Mouse (Mus musculus) lung, embryonic 15.5 days (tissue): ENCODE data around the gene Slk. TPM values are rescaled to one million over a fixed set of nuclear protein-coding genes. Genes with fewer than 3 reads are reported as not detected.
"Not testable (repeated sequence)": the region's sequence is repeated elsewhere in the genome, so short reads cannot be mapped to it uniquely, and the experiment has no call there.

ENCODE experiments used
- ATAC-seq: fragments of 200-750 bp; cut with Nextera tagmentation; 2 replicates; pipeline ENCODE4 v1.8.0; 2017; ENCODE audit warnings: moderate number of reproducible peaks, borderline replicate concordance; ENCODE audit not compliant: low FRiP score, low TSS enrichment; ENCODE audit errors: extremely low read depth
- H3K27ac ChIP-seq: fragments of 300-500 bp; sonication (generic); 2 replicates; pipeline ENCODE4 v1.5.1; 2015; ENCODE audit warnings: moderate library complexity, mild to moderate bottlenecking, inconsistent platforms
- H3K27me3 ChIP-seq: fragments of 300-500 bp; sonication (generic); 2 replicates; pipeline ENCODE4 v1.6.1; 2015; ENCODE audit warnings: inconsistent platforms
- H3K36me3 ChIP-seq: fragments of 300-500 bp; sonication (generic); 2 replicates; pipeline ENCODE4 v1.6.1; 2015; ENCODE audit warnings: inconsistent platforms
- H3K4me1 ChIP-seq: fragments of 300-500 bp; sonication (generic); 2 replicates; pipeline ENCODE4 v1.6.1; 2015; ENCODE audit warnings: inconsistent platforms
- H3K4me2 ChIP-seq: fragments of 300-500 bp; sonication (generic); 2 replicates; pipeline ENCODE4 v1.6.1; 2015; ENCODE audit warnings: inconsistent platforms, mild to moderate bottlenecking, moderate library complexity
- H3K4me3 ChIP-seq: fragments of 300-500 bp; sonication (generic); 2 replicates; pipeline ENCODE4 v1.5.1; 2015; ENCODE audit warnings: mild to moderate bottlenecking, inconsistent platforms
- H3K9ac ChIP-seq: fragments of 300-500 bp; sonication (generic); 2 replicates; pipeline ENCODE4 v1.6.1; 2015; ENCODE audit warnings: inconsistent platforms
- H3K9me3 ChIP-seq: fragments of 300-500 bp; sonication (generic); 2 replicates; pipeline ENCODE4 v1.6.1; 2016; ENCODE audit warnings: inconsistent platforms
- WGBS: fragments of 180-500 bp; shearing (Covaris S2); methylation state at CpG from one replicate; pipeline ENCODE4 v1.1.7; 2015; 5-methylcytosine and 5-hydroxymethylcytosine counted together
- polyA plus RNA-seq: library from polyadenylated mRNA; unstranded; fragments of >200 nt; fragmentation: Nextera tagmentation; extraction: Ambion mirVana; gene quantifications from 2 replicates; pipeline ENCODE4 v1.2.1, GENCODE M21; 2015

The Slk gene
- polyA plus RNA-seq, 1 experiment from 2014 or later, result 13.6 TPM

DNA sequence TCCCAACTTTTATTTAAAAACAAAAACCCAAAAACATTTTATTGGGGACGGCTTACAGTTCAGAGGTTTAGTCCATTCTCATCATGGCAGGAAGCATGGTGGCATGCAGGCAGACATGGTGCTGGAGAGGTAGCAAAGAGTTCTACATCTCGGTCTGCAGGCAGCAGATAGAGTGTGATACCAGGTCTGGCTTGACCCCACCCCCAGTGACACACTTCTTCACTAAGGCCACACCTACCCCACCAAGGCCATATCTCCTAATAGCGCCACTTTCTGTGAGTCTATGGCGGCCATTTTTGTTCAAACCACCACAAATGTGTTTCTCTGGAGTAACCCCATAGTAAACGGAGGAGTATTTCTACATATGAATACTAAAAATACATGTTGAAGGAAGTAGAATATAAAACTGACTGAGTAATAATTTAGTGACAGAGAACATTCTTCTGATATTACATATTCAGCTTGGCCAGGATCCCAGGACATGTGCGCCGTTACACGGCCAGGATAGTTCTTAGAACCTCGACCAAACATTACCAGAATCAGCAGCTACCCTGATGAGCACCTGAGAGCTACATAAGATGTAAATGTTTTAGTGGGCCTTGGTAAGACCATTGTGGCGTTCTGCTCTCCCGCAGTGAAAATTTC is 30.9 kb upstream of the Slk start:
- Histone ChIP-seq H3K4me3 (no peak overlapping the region), H3K4me1 (no peaks in the 10 kb centered on the region), H3K27me3 (no peaks in the 10 kb centered on the region), H3K4me2 (no peak overlapping the region), H3K9me3 (no peaks in the 10 kb centered on the region), H3K9ac (no peak overlapping the region), H3K27ac (no peak overlapping the region), H3K36me3 (no peaks in the 10 kb centered on the region)
- no peak for ATAC-seq
- 81% methylated on average over 11 of the region's 11 CpGs for WGBS

DNA sequence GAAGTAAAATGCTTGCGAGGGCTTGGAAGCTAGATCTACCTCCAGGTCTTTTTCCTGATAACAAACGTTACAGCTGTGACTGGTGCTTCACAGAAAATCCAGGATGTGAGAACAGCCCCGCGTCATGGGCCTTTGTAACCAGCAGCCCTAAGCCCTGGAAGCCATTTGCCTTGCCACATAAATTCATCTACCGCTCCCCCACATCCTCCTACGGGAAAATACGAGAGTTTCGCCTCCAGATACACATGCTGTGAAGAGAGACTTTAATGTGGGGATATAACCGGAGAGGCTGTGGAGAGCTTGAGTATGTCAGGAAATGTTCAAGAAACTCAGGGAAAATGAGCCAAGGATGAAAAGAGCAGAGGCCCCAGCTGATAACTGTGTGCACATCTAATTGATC is 30.3 kb upstream of the Slk start:
- Histone ChIP-seq H3K4me3 (no peak overlapping the region), H3K9me3 (no peaks in the 10 kb centered on the region), H3K4me2 (no peak overlapping the region), H3K9ac (no peak overlapping the region), H3K4me1 (no peaks in the 10 kb centered on the region), H3K36me3 (no peaks in the 10 kb centered on the region), H3K27me3 (no peaks in the 10 kb centered on the region), H3K27ac (no peak overlapping the region)
- ATAC-seq, result no peak
- WGBS, result 81% methylated on average over 9 of the region's 9 CpGs

DNA sequence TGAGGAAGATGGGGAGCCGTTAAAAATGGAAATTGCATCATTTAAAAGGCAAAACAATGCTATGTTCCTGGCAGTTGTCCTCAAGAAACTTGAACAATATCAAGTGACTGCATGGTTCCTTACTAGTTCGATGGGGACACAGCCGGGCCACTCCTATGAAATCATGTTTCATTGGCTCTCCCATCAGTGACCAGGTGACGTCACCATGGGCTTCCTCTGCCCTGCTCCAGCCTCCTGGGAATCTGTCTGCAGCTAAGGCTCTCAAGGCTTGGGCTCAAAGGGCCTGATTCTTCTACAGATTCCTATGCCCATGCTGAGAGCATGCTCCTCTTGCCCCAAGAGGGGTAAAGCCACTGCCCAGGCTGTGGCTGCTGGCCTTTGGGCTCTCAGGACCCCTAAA is 29.9 kb upstream of the Slk start:
- H3K9ac ChIP-seq, result no peak overlapping the region
- no peaks in the 10 kb centered on the region for H3K9me3 ChIP-seq
- no peak overlapping the region for H3K4me3 ChIP-seq
- no peaks in the 10 kb centered on the region for H3K27me3 ChIP-seq
- H3K36me3 ChIP-seq, result no peaks in the 10 kb centered on the region
- H3K4me2 ChIP-seq, result no peak overlapping the region
- no peak overlapping the region for H3K27ac ChIP-seq
- WGBS, result 83% methylated on average over 4 of the region's 4 CpGs
- H3K4me1 ChIP-seq, result no peaks in the 10 kb centered on the region
- no peak for ATAC-seq

DNA sequence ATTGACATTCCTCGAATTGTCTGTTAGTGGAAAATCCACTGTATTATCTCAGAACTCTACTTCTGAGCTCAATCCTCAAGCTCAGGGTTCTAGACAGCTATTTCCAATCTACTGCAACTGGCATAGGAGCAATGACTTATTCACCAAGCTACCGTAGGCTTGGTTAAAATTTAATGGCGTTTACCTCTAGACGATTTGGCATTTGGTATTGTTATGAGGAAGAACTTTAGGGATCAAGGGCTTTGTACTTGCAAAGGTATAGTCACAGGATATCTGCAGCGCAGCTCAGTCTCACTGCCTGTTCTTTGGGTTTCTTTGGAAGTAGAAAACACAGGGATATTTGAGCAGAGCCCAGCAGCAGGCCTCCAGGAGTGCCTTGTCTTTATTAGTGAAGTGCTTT is 20.3 kb upstream of the Slk start:
- Histone ChIP-seq H3K4me1 (peaks cover 20% of the 10 kb centered on the region), H3K4me2 (no peak overlapping the region), H3K36me3 (no peaks in the 10 kb centered on the region), H3K4me3 (no peak overlapping the region), H3K9me3 (no peaks in the 10 kb centered on the region), H3K27ac (no peak overlapping the region), H3K27me3 (no peaks in the 10 kb centered on the region), H3K9ac (no peak overlapping the region)
- ATAC-seq, result no peak
- WGBS, result 77% methylated on average over 5 of the region's 5 CpGs

GRCm38 (mm10) chr19:47559751-47560512 is 19.5 kb upstream of the Slk start:
- H3K9me3 ChIP-seq, result no peaks in the 10 kb centered on the region
- H3K36me3 ChIP-seq, result no peaks in the 10 kb centered on the region
- no peak overlapping the region for H3K27ac ChIP-seq
- H3K9ac ChIP-seq, result no peak overlapping the region
- no peak overlapping the region for H3K4me2 ChIP-seq
- peaks cover 20% of the 10 kb centered on the region for H3K4me1 ChIP-seq
- H3K27me3 ChIP-seq, result no peaks in the 10 kb centered on the region
- H3K4me3 ChIP-seq, result no peak overlapping the region
- WGBS, result 43% methylated on average over 14 of the region's 14 CpGs
- ATAC-seq, result no peak

DNA sequence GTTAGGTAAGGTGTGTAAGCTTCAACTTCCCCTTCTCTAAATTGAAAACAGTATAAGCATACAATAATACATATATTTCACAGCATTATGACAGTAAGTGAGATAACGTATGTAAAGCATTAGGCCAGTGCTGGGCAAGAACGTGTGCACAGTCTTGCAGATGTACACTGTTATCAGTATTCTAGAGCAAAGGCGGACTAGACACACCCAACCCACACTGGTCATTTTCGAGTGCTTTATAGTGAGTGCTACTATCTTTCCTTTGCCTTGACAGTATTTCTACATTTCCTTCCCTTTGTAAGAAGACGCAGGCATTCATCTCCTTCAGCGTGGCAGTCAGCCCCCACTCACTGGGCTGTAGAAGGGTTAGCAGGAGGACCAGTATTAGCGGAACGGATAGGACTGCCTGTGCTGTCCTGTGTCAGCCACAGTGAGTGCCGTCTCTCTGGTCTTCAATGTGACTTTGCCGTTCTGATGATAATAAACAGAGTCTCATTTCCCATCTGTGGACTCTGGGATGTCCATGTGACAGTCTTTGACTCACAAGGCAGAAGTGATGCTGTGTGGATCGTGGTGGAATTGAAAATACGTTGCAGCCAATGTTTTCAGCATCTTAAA is 18.8 kb upstream of the Slk start:
- H3K9ac ChIP-seq, result no peak overlapping the region
- H3K9me3 ChIP-seq, result no peaks in the 10 kb centered on the region
- H3K27me3 ChIP-seq, result no peaks in the 10 kb centered on the region
- no peaks in the 10 kb centered on the region for H3K36me3 ChIP-seq
- H3K27ac ChIP-seq, result no peak overlapping the region
- no peak for ATAC-seq
- H3K4me3 ChIP-seq, result no peak overlapping the region
- WGBS, result 70% methylated on average over 12 of the region's 12 CpGs
- H3K4me2 ChIP-seq, result no peak overlapping the region
- peaks cover 20% of the 10 kb centered on the region for H3K4me1 ChIP-seq

GRCm38 (mm10) chr19:47561996-47562441 is 17.5 kb upstream of the Slk start:
- 50% methylated on average over 5 of the region's 5 CpGs for WGBS
- Histone ChIP-seq H3K36me3 (no peaks in the 10 kb centered on the region), H3K4me2 (no peak overlapping the region), H3K9me3 (no peaks in the 10 kb centered on the region), H3K4me1 (peaks cover 20% of the 10 kb centered on the region), H3K27ac (no peak overlapping the region), H3K27me3 (no peaks in the 10 kb centered on the region), H3K9ac (no peak overlapping the region), H3K4me3 (no peak overlapping the region)
- no peak for ATAC-seq

- no peak; the same call in 1 of the 2 replicates for ATAC-seq
- H3K9me3 ChIP-seq, result no peaks in the 10 kb centered on the region
- peak overlapping the region; percentile 37 for H3K4me2 ChIP-seq
- H3K9ac ChIP-seq, result no peak overlapping the region
- H3K4me1 ChIP-seq, result peaks cover 20% of the 10 kb centered on the region
- 42% methylated on average over 13 of the region's 13 CpGs for WGBS
- H3K36me3 ChIP-seq, result no peaks in the 10 kb centered on the region
- no peak overlapping the region for H3K4me3 ChIP-seq
- no peaks in the 10 kb centered on the region for H3K27me3 ChIP-seq
- no peak overlapping the region for H3K27ac ChIP-seq
Observed at GRCm38 (mm10) chr19:47563715-47564114, 15.8 kb upstream of the Slk start.

- 54% methylated on average over 17 of the region's 17 CpGs for WGBS
- peaks cover 9% of the 10 kb centered on the region for H3K4me1 ChIP-seq
- H3K9ac ChIP-seq, result no peak overlapping the region
- H3K27ac ChIP-seq, result no peak overlapping the region
- no peaks in the 10 kb centered on the region for H3K36me3 ChIP-seq
- H3K9me3 ChIP-seq, result no peaks in the 10 kb centered on the region
- H3K27me3 ChIP-seq, result no peaks in the 10 kb centered on the region
- no peak overlapping the region for H3K4me3 ChIP-seq
- H3K4me2 ChIP-seq, result no peak overlapping the region
- no peak for ATAC-seq
Observed at GRCm38 (mm10) chr19:47565031-47565654, 14.3 kb upstream of the Slk start.

GRCm38 (mm10) chr19:47565994-47566393 is 13.5 kb upstream of the Slk start:
- WGBS, result 69% methylated on average over 8 of the region's 8 CpGs
- Histone ChIP-seq H3K27me3 (no peaks in the 10 kb centered on the region), H3K9me3 (no peaks in the 10 kb centered on the region), H3K9ac (no peak overlapping the region), H3K4me2 (no peak overlapping the region), H3K36me3 (no peaks in the 10 kb centered on the region), H3K4me1 (peaks cover 6% of the 10 kb centered on the region), H3K27ac (no peak overlapping the region), H3K4me3 (no peak overlapping the region)
- ATAC-seq, result no peak

DNA sequence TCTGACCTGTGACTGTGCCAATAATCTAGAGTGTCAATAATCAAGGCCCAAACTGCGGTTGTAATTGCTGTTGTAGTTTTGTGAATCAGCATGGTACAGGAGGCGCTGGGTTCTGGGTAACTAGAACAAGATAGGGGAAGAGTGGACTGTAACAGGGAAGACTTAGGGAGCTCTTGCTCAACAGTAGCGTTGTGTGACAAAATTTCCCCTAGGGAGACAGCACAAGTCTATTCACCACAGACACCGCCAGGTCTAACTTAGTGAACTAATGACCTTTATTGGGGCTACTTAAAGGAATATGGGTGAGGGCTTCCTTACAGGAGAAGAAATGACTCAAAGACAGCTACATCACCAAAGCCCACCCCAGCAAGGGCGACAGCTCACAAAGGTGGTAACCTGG is 9.4 kb upstream of the Slk start:
- Histone ChIP-seq H3K27ac (no peak overlapping the region), H3K4me2 (no peak overlapping the region), H3K9ac (no peak overlapping the region), H3K4me3 (no peak overlapping the region), H3K9me3 (no peaks in the 10 kb centered on the region), H3K4me1 (no peaks in the 10 kb centered on the region), H3K27me3 (no peaks in the 10 kb centered on the region), H3K36me3 (no peaks in the 10 kb centered on the region)
- ATAC-seq, result no peak
- WGBS, result 88% methylated on average over 5 of the region's 5 CpGs

DNA sequence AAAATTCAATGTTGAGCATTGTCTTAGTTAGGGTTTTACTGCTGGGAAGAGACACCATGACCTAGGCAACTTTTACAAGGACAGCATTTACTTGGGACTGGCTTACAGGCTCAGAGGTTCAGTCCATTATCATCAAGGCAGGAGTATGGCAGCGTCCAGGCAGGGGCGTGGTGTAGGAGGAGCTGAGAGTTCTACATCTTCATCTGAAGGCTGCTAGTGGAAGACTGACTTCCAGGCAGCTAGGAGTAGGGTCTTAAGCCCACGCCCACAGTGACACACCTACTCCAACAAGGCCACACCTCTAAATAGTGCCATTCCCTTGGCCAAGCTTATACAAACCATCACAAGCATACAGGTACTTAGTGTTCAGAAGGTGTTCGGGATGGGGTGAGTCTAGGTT is 7.5 kb upstream of the Slk start:
- not testable (repeated sequence) for H3K36me3 ChIP-seq, H3K4me1 ChIP-seq, H3K4me3 ChIP-seq, H3K4me2 ChIP-seq, H3K9me3 ChIP-seq, ATAC-seq, H3K27me3 ChIP-seq, H3K9ac ChIP-seq, H3K27ac ChIP-seq
- 59% methylated on average over 4 of the region's 4 CpGs for WGBS
